Mouse (Mus musculus): Measurements from ENCODE around the gene Gab2. TPM values are rescaled to one million over a fixed set of nuclear protein-coding genes. Genes with fewer than 3 reads are reported as not detected.

Gab2 gene
- polyA plus RNA-seq, 1 experiment, result 9.6 TPM

DNA sequence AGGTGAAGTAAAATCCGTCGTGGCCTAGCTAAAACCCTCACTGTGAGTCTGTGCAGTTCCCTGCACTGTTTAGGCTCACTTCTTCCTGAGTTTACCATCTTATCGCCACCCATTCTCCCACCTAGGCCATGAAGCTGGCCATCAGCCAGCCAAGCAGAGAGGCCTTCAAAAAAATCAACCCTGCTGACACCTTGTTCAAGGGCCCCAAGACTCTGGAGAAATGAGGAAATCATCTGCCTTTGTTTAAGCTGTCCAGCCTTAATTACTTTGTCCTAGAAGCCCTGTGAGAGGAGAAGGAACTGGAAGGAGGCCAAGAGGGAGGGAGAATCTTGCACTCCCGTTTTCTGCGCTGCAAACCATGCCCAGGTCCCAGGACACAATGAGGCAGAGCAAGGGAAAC is 274.9 kb downstream of the Gab2 start:
- Histone ChIP-seq H3K36me3 (ENCODE audit: control insufficient read depth, insufficient read depth) (no peaks in the 10 kb centered on the region), H3K4me3 (no peak overlapping the region), H3K79me2 (ENCODE audit: control insufficient read depth, insufficient read depth) (no peaks in the 10 kb centered on the region), H3K27me3 (ENCODE audit: control insufficient read depth, insufficient read depth, insufficient read length) (no peaks in the 10 kb centered on the region), H3K4me2 (ENCODE audit: low read depth) (no peak overlapping the region), H3ac (ENCODE audit: control insufficient read depth, insufficient read length) (no peak overlapping the region)
- TF ChIP-seq TCF3 (IDR thresholded peaks at IDR 0.05; ENCODE audit: insufficient read length, low read depth), result no peak

DNA sequence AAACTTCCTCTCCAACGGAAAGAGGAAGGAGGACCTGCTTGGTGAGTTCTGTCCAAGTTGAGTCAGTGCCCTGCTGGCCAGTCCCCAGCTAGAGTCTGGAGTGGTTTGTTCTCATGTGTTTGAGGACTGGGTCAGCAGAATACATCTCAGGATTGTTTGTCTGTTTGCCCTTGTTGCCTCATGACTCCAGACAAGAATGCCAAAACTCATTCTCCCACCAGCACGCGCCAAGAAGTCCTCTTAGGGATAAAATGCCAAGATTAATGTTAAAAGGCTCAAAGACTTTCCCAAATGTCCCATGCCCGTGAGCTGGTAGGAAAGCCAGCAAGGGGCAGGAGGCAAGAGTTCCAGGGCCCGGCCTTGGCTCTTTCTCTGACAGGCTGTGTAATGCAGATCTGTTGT is 275.5 kb downstream of the Gab2 start:
- TF ChIP-seq E2F4 (IDR thresholded peaks at IDR 0.05; ENCODE audit: insufficient read depth) (no peak), TCF12 (IDR thresholded peaks at IDR 0.05; ENCODE audit: insufficient read depth, poor library complexity, severe bottlenecking) (no peak), MAX (IDR thresholded peaks at IDR 0.05; ENCODE audit: low read depth) (no peak), USF1 (IDR thresholded peaks at IDR 0.05; ENCODE audit: low read depth) (no peak), POLR2A (IDR thresholded peaks at IDR 0.05; ENCODE audit: insufficient read length, low read depth) (no peak), MYOG (IDR thresholded peaks at IDR 0.05; ENCODE audit: control insufficient read depth in 1 of 3, insufficient read depth in 1 of 3, insufficient read length in 2 of 3, low read depth in 2 of 3) (no peak), POLR2AphosphoS2 (IDR thresholded peaks at IDR 0.05; ENCODE audit: insufficient read length, low read depth) (no peak), SRF (IDR thresholded peaks at IDR 0.05; ENCODE audit: control insufficient read depth, insufficient read length, low read depth) (no peak), MYOD1 (IDR thresholded peaks at IDR 0.05; ENCODE audit: control insufficient read depth in 1 of 3, insufficient read length in 2 of 3, low read depth in 2 of 3) (no peak), TCF3 (IDR thresholded peaks at IDR 0.05; ENCODE audit: insufficient read length, low read depth) (no peak), CEBPB (IDR thresholded peaks at IDR 0.05; ENCODE audit: insufficient read depth, poor library complexity, severe bottlenecking) (no peak), REST (IDR thresholded peaks at IDR 0.05; ENCODE audit: insufficient read depth, insufficient read length) (no peak)
- no peak overlapping the region for H3ac ChIP-seq (ENCODE audit: control insufficient read depth, insufficient read length)
- H3K36me3 ChIP-seq (ENCODE audit: control insufficient read depth, insufficient read depth), result no peaks in the 10 kb centered on the region
- no peaks in the 10 kb centered on the region for H3K27me3 ChIP-seq (ENCODE audit: control insufficient read depth, insufficient read depth, insufficient read length)
- H3K4me3 ChIP-seq, result no peak overlapping the region
- H3K79me2 ChIP-seq (ENCODE audit: control insufficient read depth, insufficient read depth), result no peaks in the 10 kb centered on the region
- H3K4me2 ChIP-seq (ENCODE audit: low read depth), result no peak overlapping the region

DNA sequence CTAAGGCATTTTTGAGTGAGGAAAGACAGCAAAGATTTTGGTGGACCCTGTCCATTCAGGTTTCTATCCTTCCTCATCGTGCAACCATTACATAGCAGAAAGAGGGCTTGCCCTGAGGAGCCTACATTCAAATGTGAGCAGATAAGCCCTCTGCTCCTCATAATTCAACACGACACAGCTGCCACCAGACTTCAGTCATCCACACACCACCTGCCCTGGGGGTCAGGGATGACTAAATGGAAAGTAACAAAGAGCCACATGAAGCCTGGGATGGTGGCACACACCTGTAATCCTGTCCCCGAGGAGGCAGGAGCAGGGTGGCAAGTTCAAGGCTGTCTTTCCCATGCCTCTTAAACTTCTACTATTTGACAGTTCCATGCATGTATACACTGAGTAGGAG is 276.5 kb downstream of the Gab2 start:
- no peak overlapping the region for H3K4me3 ChIP-seq
- no peaks in the 10 kb centered on the region for H3K79me2 ChIP-seq (ENCODE audit: control insufficient read depth, insufficient read depth)
- TF ChIP-seq E2F4 (IDR thresholded peaks at IDR 0.05; ENCODE audit: insufficient read depth) (no peak), POLR2AphosphoS2 (IDR thresholded peaks at IDR 0.05; ENCODE audit: insufficient read length, low read depth) (no peak), TCF12 (IDR thresholded peaks at IDR 0.05; ENCODE audit: insufficient read depth, poor library complexity, severe bottlenecking) (no peak), REST (IDR thresholded peaks at IDR 0.05; ENCODE audit: insufficient read depth, insufficient read length) (no peak), CEBPB (IDR thresholded peaks at IDR 0.05; ENCODE audit: insufficient read depth, poor library complexity, severe bottlenecking) (no peak), MYOG (IDR thresholded peaks at IDR 0.05; ENCODE audit: control insufficient read depth in 1 of 3, insufficient read depth in 1 of 3, insufficient read length in 2 of 3, low read depth in 2 of 3) (no peak), SRF (IDR thresholded peaks at IDR 0.05; ENCODE audit: control insufficient read depth, insufficient read length, low read depth) (no peak), TCF3 (IDR thresholded peaks at IDR 0.05; ENCODE audit: insufficient read length, low read depth) (no peak), MYOD1 (IDR thresholded peaks at IDR 0.05; ENCODE audit: control insufficient read depth in 1 of 3, insufficient read length in 2 of 3, low read depth in 2 of 3) (no peak), MAX (IDR thresholded peaks at IDR 0.05; ENCODE audit: low read depth) (no peak), USF1 (IDR thresholded peaks at IDR 0.05; ENCODE audit: low read depth) (no peak), POLR2A (IDR thresholded peaks at IDR 0.05; ENCODE audit: insufficient read length, low read depth) (no peak)
- H3K27me3 ChIP-seq (ENCODE audit: control insufficient read depth, insufficient read depth, insufficient read length), result no peaks in the 10 kb centered on the region
- no peak overlapping the region for H3ac ChIP-seq (ENCODE audit: control insufficient read depth, insufficient read length)
- H3K36me3 ChIP-seq (ENCODE audit: control insufficient read depth, insufficient read depth), result no peaks in the 10 kb centered on the region
- no peak overlapping the region for H3K4me2 ChIP-seq (ENCODE audit: low read depth)

DNA sequence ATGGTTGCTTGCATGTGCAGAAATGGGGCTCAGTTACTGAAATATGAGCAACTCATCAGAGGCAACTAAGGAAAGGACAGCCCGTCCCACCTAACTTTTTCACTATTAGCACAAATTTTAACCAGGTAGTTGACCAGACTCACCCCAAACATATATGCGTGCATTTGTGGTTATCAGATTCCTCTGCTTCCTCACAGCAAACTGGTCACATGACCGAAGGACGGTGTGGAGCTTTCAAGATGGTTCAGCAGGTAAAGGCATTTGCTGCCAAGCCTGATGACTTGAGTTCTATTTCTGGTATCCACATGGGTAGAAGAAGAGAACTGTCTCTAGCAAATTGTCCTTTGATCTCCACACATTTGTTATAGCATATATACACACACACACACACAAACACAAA is 277.0 kb downstream of the Gab2 start:
- H3ac ChIP-seq (ENCODE audit: control insufficient read depth, insufficient read length), result no peak overlapping the region
- no peak for TF ChIP-seq TCF3 (IDR thresholded peaks at IDR 0.05; ENCODE audit: insufficient read length, low read depth)
- no peak for TF ChIP-seq USF1 (IDR thresholded peaks at IDR 0.05; ENCODE audit: low read depth)
- TF ChIP-seq CEBPB (IDR thresholded peaks at IDR 0.05; ENCODE audit: insufficient read depth, poor library complexity, severe bottlenecking), result no peak
- TF ChIP-seq REST (IDR thresholded peaks at IDR 0.05; ENCODE audit: insufficient read depth, insufficient read length), result no peak
- no peak for TF ChIP-seq MYOG (IDR thresholded peaks at IDR 0.05; ENCODE audit: control insufficient read depth in 1 of 3, insufficient read depth in 1 of 3, insufficient read length in 2 of 3, low read depth in 2 of 3)
- H3K27me3 ChIP-seq (ENCODE audit: control insufficient read depth, insufficient read depth, insufficient read length), result no peaks in the 10 kb centered on the region
- no peaks in the 10 kb centered on the region for H3K79me2 ChIP-seq (ENCODE audit: control insufficient read depth, insufficient read depth)
- H3K36me3 ChIP-seq (ENCODE audit: control insufficient read depth, insufficient read depth), result no peaks in the 10 kb centered on the region
- H3K4me2 ChIP-seq (ENCODE audit: low read depth), result no peak overlapping the region
- no peak overlapping the region for H3K4me3 ChIP-seq

Other genes with a start within 250 kb of the Gab2 start
- gene Nars2, start 130.1 kb upstream of the Gab2 start, polyA plus RNA-seq (2012; fragmentation: generic; extraction: Trizol), result 6.7 TPM

All from myocyte (in vitro differentiated cells).